Mouse (Mus musculus) limb, embryonic 15.5 days (tissue): ENCODE measurements around the gene Ehd1. TPM values are rescaled to one million over a fixed set of nuclear protein-coding genes. Genes with fewer than 3 reads are reported as not detected.

Source experiments
- ATAC-seq: fragments of 200-750 bp; cut with Nextera tagmentation; 2 replicates; pipeline ENCODE4 v1.8.0; 2017; ENCODE audit warnings: low read depth, moderate TSS enrichment; ENCODE audit not compliant: insufficient number of reproducible peaks, low FRiP score, low TSS enrichment
- H3K27ac ChIP-seq: fragments of 300-500 bp; sonication (generic); 2 replicates; pipeline ENCODE4 v1.5.1; 2015; ENCODE audit warnings: moderate library complexity, mild to moderate bottlenecking, inconsistent platforms
- H3K27me3 ChIP-seq: fragments of 300-500 bp; sonication (generic); 2 replicates; pipeline ENCODE4 v1.6.1; 2015; ENCODE audit warnings: inconsistent platforms
- H3K36me3 ChIP-seq: fragments of 300-500 bp; sonication (generic); 2 replicates; pipeline ENCODE4 v1.6.1; 2015; ENCODE audit warnings: inconsistent platforms
- H3K4me1 ChIP-seq: fragments of 300-500 bp; sonication (generic); 2 replicates; pipeline ENCODE4 v1.6.1; 2015; ENCODE audit warnings: inconsistent platforms
- H3K4me2 ChIP-seq: fragments of 300-500 bp; sonication (generic); 2 replicates; pipeline ENCODE4 v1.6.1; 2015; ENCODE audit warnings: mild to moderate bottlenecking, inconsistent platforms
- H3K4me3 ChIP-seq: fragments of 300-500 bp; sonication (generic); 2 replicates; pipeline ENCODE4 v1.5.1; 2015; ENCODE audit warnings: mild to moderate bottlenecking, inconsistent platforms
- H3K9ac ChIP-seq: fragments of 300-500 bp; sonication (generic); 2 replicates; pipeline ENCODE4 v1.6.1; 2015; ENCODE audit warnings: inconsistent platforms
- H3K9me3 ChIP-seq: fragments of 300-500 bp; sonication (generic); 2 replicates; pipeline ENCODE4 v1.6.1; 2016; ENCODE audit warnings: inconsistent platforms
- WGBS: fragments of 180-500 bp; shearing (Covaris S2); methylation state at CpG from one replicate; pipeline ENCODE4 v1.1.7; 2015; 5-methylcytosine and 5-hydroxymethylcytosine counted together
- polyA plus RNA-seq: library from polyadenylated mRNA; unstranded; fragments of >200 nt; fragmentation: Nextera tagmentation; extraction: Ambion mirVana; gene quantifications from 2 replicates; pipeline ENCODE4 v1.2.1, GENCODE M21; 2015

The Ehd1 gene
- polyA plus RNA-seq, 1 experiment from 2014 or later: 93.6 TPM

- no peak for ATAC-seq
- Histone ChIP-seq H3K27me3 (no peaks in the 10 kb centered on the region), H3K9ac (no peak overlapping the region), H3K27ac (no peak overlapping the region), H3K4me2 (no peak overlapping the region), H3K4me1 (peaks cover 28% of the 10 kb centered on the region), H3K36me3 (no peaks in the 10 kb centered on the region), H3K4me3 (no peak overlapping the region), H3K9me3 (no peaks in the 10 kb centered on the region)
- WGBS: 72% methylated on average over 4 of the region's 4 CpGs
Observed at GRCm38 (mm10) chr19:6273592-6273991, 2.9 kb upstream of the Ehd1 start.

GRCm38 (mm10) chr19:6273998-6274608, 2.4 kb upstream of the Ehd1 start:
- no peak for ATAC-seq
- Histone ChIP-seq H3K4me3 (no peak overlapping the region), H3K36me3 (no peaks in the 10 kb centered on the region), H3K9me3 (no peaks in the 10 kb centered on the region), H3K4me1 (peaks cover 33% of the 10 kb centered on the region), H3K4me2 (no peak overlapping the region), H3K9ac (no peak overlapping the region), H3K27ac (no peak overlapping the region), H3K27me3 (no peaks in the 10 kb centered on the region)
- WGBS: 83% methylated on average over 13 of the region's 13 CpGs

GRCm38 (mm10) chr19:6275740-6276389, 660 bp upstream of the Ehd1 start:
- ATAC-seq: no peak
- H3K9me3 ChIP-seq: no peaks in the 10 kb centered on the region

DNA sequence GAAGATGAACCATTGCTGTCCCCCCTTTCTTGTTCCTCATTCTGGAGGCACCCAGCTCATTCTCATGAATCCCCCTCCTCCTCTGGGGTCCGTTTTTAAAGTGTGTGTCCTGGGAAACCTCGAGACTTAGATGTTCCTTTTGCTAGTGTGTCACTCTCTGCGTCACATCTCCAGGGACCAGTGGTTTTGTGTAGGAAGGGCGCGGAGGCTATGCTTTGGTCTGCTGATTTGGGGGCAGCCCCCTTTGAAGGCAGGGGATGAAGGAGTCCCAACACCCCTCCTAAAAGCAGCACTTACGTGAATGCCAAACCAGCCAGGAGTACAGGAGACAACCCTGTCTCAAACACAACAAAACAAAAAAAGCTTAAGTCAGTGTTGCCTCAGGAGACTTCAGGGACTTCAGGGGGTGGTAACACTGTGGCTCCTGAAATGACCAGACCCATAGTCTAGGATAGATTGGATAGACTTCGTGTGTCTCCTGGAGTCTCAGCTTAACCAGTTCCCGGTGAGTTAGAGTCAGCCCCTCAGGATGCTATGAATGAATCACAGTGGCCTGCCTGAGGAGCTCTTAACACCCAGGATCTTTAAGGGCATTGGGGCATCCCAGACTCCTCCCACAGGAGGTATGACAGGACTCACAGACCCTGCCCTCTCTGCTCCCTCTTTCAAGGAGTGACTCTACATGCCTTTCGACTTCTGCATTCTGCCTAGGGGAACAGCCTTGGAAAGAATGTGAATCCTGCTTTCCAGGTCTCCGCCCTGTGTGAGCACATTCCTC, 1.3 kb downstream of the Ehd1 start:
- Histone ChIP-seq H3K4me1 (peaks cover 54% of the 10 kb centered on the region), H3K27ac (peak overlapping the region; percentile 79), H3K4me2 (peak overlapping the region; percentile 97), H3K36me3 (peaks cover 36% of the 10 kb centered on the region), H3K9me3 (no peaks in the 10 kb centered on the region), H3K27me3 (no peaks in the 10 kb centered on the region), H3K4me3 (peak overlapping the region; percentile 85), H3K9ac (peak overlapping the region; percentile 58)
- ATAC-seq: peak; percentile 17
- WGBS: 2% methylated on average over 10 of the region's 10 CpGs

More at GRCm38 (mm10) chr19:6275740-6276389, 660 bp upstream of the Ehd1 start:
- Histone ChIP-seq H3K4me3 (peak overlapping the region; percentile 85), H3K9ac (peak overlapping the region; percentile 47; the same call in 1 of the 2 replicates), H3K27ac (peak overlapping the region; percentile 90), H3K4me2 (peak overlapping the region; percentile 97), H3K4me1 (peaks cover 51% of the 10 kb centered on the region), H3K27me3 (no peaks in the 10 kb centered on the region), H3K36me3 (peaks cover 16% of the 10 kb centered on the region)
- WGBS: 7% methylated on average over 15 of the region's 15 CpGs

GRCm38 (mm10) chr19:6278439-6279073, 2.0 kb downstream of the Ehd1 start:
- Histone ChIP-seq H3K9me3 (no peaks in the 10 kb centered on the region), H3K9ac (peak overlapping the region; percentile 33; the same call in 1 of the 2 replicates), H3K27ac (peak overlapping the region; percentile 79), H3K36me3 (peaks cover 43% of the 10 kb centered on the region), H3K4me3 (peak overlapping the region; percentile 85), H3K27me3 (no peaks in the 10 kb centered on the region), H3K4me1 (peaks cover 54% of the 10 kb centered on the region), H3K4me2 (peak overlapping the region; percentile 97)
- WGBS: 17% methylated on average over 6 of the region's 6 CpGs
- no peak for ATAC-seq

DNA sequence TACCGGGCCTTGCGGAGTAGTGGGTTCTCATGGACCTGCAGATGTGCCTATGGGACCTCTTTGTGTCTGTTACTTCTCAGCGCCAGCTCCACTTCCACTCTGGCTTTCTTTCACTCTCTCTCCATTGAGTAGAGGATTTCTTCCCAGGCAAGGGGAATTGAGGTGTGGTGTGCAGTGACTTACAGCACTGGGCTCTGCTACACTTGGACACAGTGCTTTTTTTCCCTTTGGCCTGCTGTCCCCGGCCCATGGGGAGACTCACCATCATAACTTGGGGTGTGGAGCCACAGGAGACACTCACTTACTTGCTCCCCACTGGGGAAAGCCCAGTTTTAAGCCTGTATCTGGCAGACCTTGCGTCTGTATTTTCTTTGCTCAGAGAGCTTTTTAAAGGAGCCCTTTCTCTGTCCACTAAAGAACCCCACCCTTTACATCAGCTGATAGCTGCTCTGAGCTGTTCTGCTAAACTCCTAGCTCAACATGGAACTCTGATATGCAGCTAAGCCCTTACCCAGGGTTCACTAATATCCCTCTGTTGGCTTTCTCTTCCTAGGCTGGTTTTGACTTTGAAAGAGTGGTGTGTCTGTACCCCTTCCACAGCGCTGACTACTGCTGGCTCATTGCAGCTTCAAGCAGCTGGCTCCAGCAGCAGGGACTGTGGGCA, 3.1 kb downstream of the Ehd1 start:
- H3K4me3 ChIP-seq: peak overlapping the region; percentile 85
- no peaks in the 10 kb centered on the region for H3K9me3 ChIP-seq
- peaks cover 53% of the 10 kb centered on the region for H3K36me3 ChIP-seq
- H3K27ac ChIP-seq: peak overlapping the region; percentile 79; the same call in 1 of the 2 replicates
- 87% methylated on average over 6 of the region's 6 CpGs for WGBS
- peaks cover 52% of the 10 kb centered on the region for H3K4me1 ChIP-seq
- H3K4me2 ChIP-seq: peak overlapping the region; percentile 97
- no peaks in the 10 kb centered on the region for H3K27me3 ChIP-seq
- ATAC-seq: no peak
- H3K9ac ChIP-seq: peak overlapping the region; percentile 33; the same call in 1 of the 2 replicates

DNA sequence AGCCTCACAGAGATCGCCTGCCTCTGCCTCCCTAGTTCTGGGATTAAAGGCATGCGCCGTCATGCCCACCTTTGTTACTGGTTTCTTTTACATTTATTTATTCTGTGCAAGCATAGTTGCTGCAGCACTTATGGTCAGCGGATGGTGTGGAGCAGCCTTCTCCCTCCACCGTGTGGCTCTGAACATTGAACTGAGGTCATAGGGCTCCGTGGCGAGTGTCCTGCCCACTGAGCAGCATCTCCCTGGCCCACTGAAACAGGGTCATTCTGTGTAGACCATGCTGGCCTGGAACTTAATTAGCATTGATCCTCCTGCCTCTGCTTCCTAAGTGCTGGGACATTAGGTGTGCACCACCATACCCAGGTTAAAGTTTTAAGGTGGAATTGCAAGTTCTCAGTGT, 4.0 kb downstream of the Ehd1 start:
- Histone ChIP-seq H3K9me3 (no peaks in the 10 kb centered on the region), H3K4me1 (peaks cover 46% of the 10 kb centered on the region), H3K27ac (no peak overlapping the region), H3K4me3 (no peak overlapping the region), H3K36me3 (peaks cover 61% of the 10 kb centered on the region), H3K27me3 (no peaks in the 10 kb centered on the region), H3K4me2 (no peak overlapping the region), H3K9ac (no peak overlapping the region)
- no peak for ATAC-seq
- 90% methylated on average over 7 of the region's 7 CpGs for WGBS

- H3K4me3 ChIP-seq: no peak overlapping the region
- no peak overlapping the region for H3K9ac ChIP-seq
- 77% methylated on average over 14 of the region's 14 CpGs for WGBS
- H3K9me3 ChIP-seq: no peaks in the 10 kb centered on the region
- peaks cover 42% of the 10 kb centered on the region for H3K4me1 ChIP-seq
- H3K4me2 ChIP-seq: no peak overlapping the region
- no peaks in the 10 kb centered on the region for H3K27me3 ChIP-seq
- no peak overlapping the region for H3K27ac ChIP-seq
- ATAC-seq: no peak
- peaks cover 69% of the 10 kb centered on the region for H3K36me3 ChIP-seq
Observed at GRCm38 (mm10) chr19:6281122-6282020, 4.8 kb downstream of the Ehd1 start.

GRCm38 (mm10) chr19:6283001-6283400, 6.5 kb downstream of the Ehd1 start:
- H3K9me3 ChIP-seq: no peaks in the 10 kb centered on the region
- no peak for ATAC-seq
- H3K4me1 ChIP-seq: peaks cover 48% of the 10 kb centered on the region
- no peaks in the 10 kb centered on the region for H3K27me3 ChIP-seq
- H3K4me3 ChIP-seq: no peak overlapping the region
- peaks cover 83% of the 10 kb centered on the region for H3K36me3 ChIP-seq
- no peak overlapping the region for H3K4me2 ChIP-seq
- H3K27ac ChIP-seq: no peak overlapping the region
- no peak overlapping the region for H3K9ac ChIP-seq
- WGBS: 81% methylated on average over 5 of the region's 5 CpGs

DNA sequence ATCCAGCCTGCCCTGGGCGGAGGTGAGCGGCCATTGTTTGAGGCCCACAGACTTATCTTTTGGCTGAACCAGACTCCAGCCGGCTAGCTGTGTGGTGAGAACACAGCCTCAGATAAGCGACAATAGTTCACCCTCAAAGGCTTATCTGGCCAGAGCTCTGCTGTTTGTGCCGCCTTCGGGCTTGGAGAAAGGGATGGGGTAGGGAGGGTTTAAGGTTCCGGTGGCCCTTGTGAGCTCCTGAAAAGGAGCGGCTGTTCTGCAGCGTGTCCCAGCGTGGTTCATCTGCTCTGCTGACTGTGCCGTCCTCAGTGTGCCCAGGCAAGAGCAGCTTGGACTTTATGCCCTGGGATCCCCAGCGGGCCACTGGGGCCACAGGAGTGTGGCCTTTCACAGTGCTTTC, 8.0 kb downstream of the Ehd1 start:
- 93% methylated on average over 12 of the region's 12 CpGs for WGBS
- no peak overlapping the region for H3K27ac ChIP-seq
- H3K4me2 ChIP-seq: no peak overlapping the region
- H3K4me3 ChIP-seq: no peak overlapping the region
- H3K27me3 ChIP-seq: no peaks in the 10 kb centered on the region
- H3K4me1 ChIP-seq: peaks cover 33% of the 10 kb centered on the region
- H3K36me3 ChIP-seq: peaks cover 84% of the 10 kb centered on the region
- no peaks in the 10 kb centered on the region for H3K9me3 ChIP-seq
- H3K9ac ChIP-seq: no peak overlapping the region
- no peak for ATAC-seq
